Mouse (Mus musculus) small intestine, adult 2 months (tissue): ENCODE measurements around the gene Ttll8. TPM values are rescaled to one million over a fixed set of nuclear protein-coding genes. Genes with fewer than 3 reads are reported as not detected.

ENCODE experiments used
- H3K27ac ChIP-seq: fragments of 200-500 bp; 2 replicates; pipeline ENCODE4 v1.5.1; 2012; ENCODE audit warnings: low read depth, low read length, control low read depth, inconsistent platforms; ENCODE audit not compliant: insufficient read depth
- H3K27me3 ChIP-seq: fragments of 200-500 bp; 2 replicates; pipeline ENCODE4 v1.6.1; 2012; ENCODE audit warnings: mild to moderate bottlenecking, moderate library complexity, low read length, inconsistent platforms; ENCODE audit not compliant: control insufficient read depth, insufficient read depth
- H3K36me3 ChIP-seq: fragments of 200-500 bp; 2 replicates; pipeline ENCODE4 v1.6.1; 2012; ENCODE audit warnings: mild to moderate bottlenecking, low read length, control low read depth, inconsistent platforms; ENCODE audit not compliant: control insufficient read depth, insufficient read depth
- H3K4me1 ChIP-seq: fragments of 200-500 bp; 2 replicates; pipeline ENCODE4 v1.6.1; 2012; ENCODE audit warnings: low read length, inconsistent platforms, mixed read lengths; ENCODE audit not compliant: control insufficient read depth, insufficient read depth, insufficient read length
- H3K4me3 ChIP-seq: fragments of 200-500 bp; 2 replicates; pipeline ENCODE4 v1.5.1; 2012; ENCODE audit warnings: low read depth, mild to moderate bottlenecking, control low read depth, inconsistent platforms, low read length, moderate library complexity
- CTCF ChIP-seq: fragments of 200-500 bp; IDR thresholded peaks from 2 replicates; pipeline ENCODE4 v1.5.1; 2012; ENCODE audit warnings: low read depth, mild to moderate bottlenecking, control low read depth, inconsistent platforms, low read length, moderate library complexity, mixed read lengths; ENCODE audit not compliant: insufficient replicate concordance, insufficient read length; ENCODE audit errors: extremely low read depth
- POLR2A ChIP-seq: fragments of 200-500 bp; IDR thresholded peaks from 2 replicates; pipeline ENCODE4 v1.6.1; 2012; ENCODE audit warnings: low read depth, mild to moderate bottlenecking, control low read depth, inconsistent platforms, low read length, moderate library complexity
- WGBS: fragments of 180-500 bp; shearing (Covaris S2); methylation state at CpG from one replicate; pipeline ENCODE4 v1.1.7; 2018; 5-methylcytosine and 5-hydroxymethylcytosine counted together
- polyA plus RNA-seq: library from polyadenylated mRNA; depleted of rRNA; stranded (reverse); fragments of >200 nt; gene quantifications from 2 replicates; pipeline ENCODE4 v1.2.3, GENCODE M21; 2012

Ttll8 gene
- polyA plus RNA-seq, 1 experiment = not detected

GRCm38 (mm10) chr15:88853106-88853505 is 101.1 kb downstream of the Ttll8 start:
- Histone ChIP-seq H3K36me3 (no peaks in the 10 kb centered on the region), H3K27me3 (no peaks in the 10 kb centered on the region), H3K27ac (no peak overlapping the region), H3K4me1 (peaks cover 63% of the 10 kb centered on the region), H3K4me3 (no peak overlapping the region)
- WGBS = 60% methylated on average over 9 of the region's 9 CpGs
- TF ChIP-seq POLR2A = no peak
- TF ChIP-seq CTCF = no peak

- WGBS = 29% methylated on average over 10 of the region's 10 CpGs
- H3K4me3 ChIP-seq = no peak overlapping the region
- TF ChIP-seq CTCF = no peak
- no peak for TF ChIP-seq POLR2A
- H3K27me3 ChIP-seq = no peaks in the 10 kb centered on the region
- H3K36me3 ChIP-seq = no peaks in the 10 kb centered on the region
- peaks cover 63% of the 10 kb centered on the region for H3K4me1 ChIP-seq
- H3K27ac ChIP-seq = peak overlapping the region; percentile 70
Observed at GRCm38 (mm10) chr15:88851507-88852149, 102.6 kb downstream of the Ttll8 start.

- Histone ChIP-seq H3K4me3 (no peak overlapping the region), H3K4me1 (peaks cover 62% of the 10 kb centered on the region), H3K36me3 (no peaks in the 10 kb centered on the region), H3K27me3 (no peaks in the 10 kb centered on the region), H3K27ac (peak overlapping the region; percentile 70)
- WGBS = 18% methylated on average over 3 of the region's 3 CpGs
- TF ChIP-seq CTCF = no peak
Observed at GRCm38 (mm10) chr15:88851076-88851475, 103.1 kb downstream of the Ttll8 start.

- no peaks in the 10 kb centered on the region for H3K27me3 ChIP-seq
- peak overlapping the region; percentile 73 for H3K27ac ChIP-seq
- H3K36me3 ChIP-seq = no peaks in the 10 kb centered on the region
- H3K4me1 ChIP-seq = peaks cover 55% of the 10 kb centered on the region
- WGBS = 17% methylated on average over 10 of the region's 10 CpGs
- H3K4me3 ChIP-seq = no peak overlapping the region
- TF ChIP-seq POLR2A (no peak; the same call in 1 of the 2 replicates), CTCF (no peak)
Observed at GRCm38 (mm10) chr15:88850146-88850826, 103.9 kb downstream of the Ttll8 start.

GRCm38 (mm10) chr15:88849621-88850020 is 104.6 kb downstream of the Ttll8 start:
- Histone ChIP-seq H3K4me1 (peaks cover 48% of the 10 kb centered on the region), H3K4me3 (no peak overlapping the region), H3K36me3 (no peaks in the 10 kb centered on the region), H3K27me3 (no peaks in the 10 kb centered on the region), H3K27ac (0 out of 2 replicates have a peak overlapping the region, but pooled peaks have one; percentile 73)
- WGBS = 97% methylated on average over 2 of the region's 2 CpGs
- no peak for TF ChIP-seq POLR2A
- TF ChIP-seq CTCF = no peak

- 95% methylated on average over 1 of the region's 1 CpGs for WGBS
- no peak for TF ChIP-seq CTCF
- no peak for TF ChIP-seq POLR2A
- Histone ChIP-seq H3K27ac (no peak overlapping the region), H3K36me3 (no peaks in the 10 kb centered on the region), H3K4me1 (peaks cover 41% of the 10 kb centered on the region), H3K27me3 (no peaks in the 10 kb centered on the region), H3K4me3 (no peak overlapping the region)
Observed at GRCm38 (mm10) chr15:88848661-88849060, 105.6 kb downstream of the Ttll8 start.

- WGBS = 94% methylated on average over 7 of the region's 7 CpGs
- Histone ChIP-seq H3K27ac (no peak overlapping the region), H3K4me3 (no peak overlapping the region), H3K27me3 (no peaks in the 10 kb centered on the region), H3K36me3 (no peaks in the 10 kb centered on the region), H3K4me1 (peaks cover 6% of the 10 kb centered on the region; the same call in 1 of the 2 replicates)
- TF ChIP-seq CTCF (no peak), POLR2A (no peak)
Observed at GRCm38 (mm10) chr15:88844966-88845365, 109.3 kb downstream of the Ttll8 start.
